Mouse (Mus musculus) ES-E14 (cell line): ENCODE results near the gene Atpif1. TPM values are rescaled to one million over a fixed set of nuclear protein-coding genes. Genes with fewer than 3 reads are reported as not detected.

Experiments
- DNase-seq: peaks from one replicate; pipeline ENCODE4 v3.0.0-alpha.2; 2013; ENCODE audit warnings: low read depth, low spot score
- H3K27ac ChIP-seq: 2 replicates; pipeline ENCODE4 v1.5.1; 2012; ENCODE audit warnings: low read depth, mild to moderate bottlenecking, low read length, moderate library complexity, mixed read lengths; ENCODE audit not compliant: poor library complexity, insufficient read depth, severe bottlenecking
- H3K36me3 ChIP-seq: 2 replicates; pipeline ENCODE4 v1.6.1; 2012; ENCODE audit warnings: mild to moderate bottlenecking, low read length, moderate library complexity, mixed read lengths; ENCODE audit not compliant: control insufficient read depth, poor library complexity, insufficient read depth, severe bottlenecking
- H3K4me1 ChIP-seq, 2 experiments: fragments of 150-350 bp in 1 of 2; sonication (generic) in 1 of 2; 2 replicates each; pipeline ENCODE4 v1.6.1; 2012; ENCODE audit warnings: low read length in 2 of 2, mild to moderate bottlenecking in 1 of 2, mixed read lengths in 1 of 2; ENCODE audit not compliant: control insufficient read depth in 2 of 2, insufficient read depth in 2 of 2, poor library complexity in 1 of 2
- H3K4me3 ChIP-seq, 2 experiments: fragments of 150-350 bp in 1 of 2; sonication (generic) in 1 of 2; 2 replicates each; pipeline ENCODE4 v1.5.1; 2012; ENCODE audit warnings: low read length in 2 of 2, low read depth in 1 of 2, mild to moderate bottlenecking in 1 of 2, mixed read lengths in 1 of 2; ENCODE audit not compliant: insufficient read depth in 1 of 2, poor library complexity in 1 of 2, severe bottlenecking in 1 of 2
- H3K9ac ChIP-seq: 2 replicates; pipeline ENCODE4 v1.6.1; 2012; ENCODE audit warnings: low read depth, mild to moderate bottlenecking, low read length, mixed read lengths; ENCODE audit not compliant: poor library complexity, insufficient read depth, severe bottlenecking
- H3K9me3 ChIP-seq: fragments of 150-350 bp; sonication (generic); 2 replicates; pipeline ENCODE4 v1.6.1; 2012; ENCODE audit warnings: low read depth, mild to moderate bottlenecking, low read length; ENCODE audit not compliant: control insufficient read depth, insufficient read depth
- CHD2 ChIP-seq: IDR thresholded peaks from 2 replicates; pipeline ENCODE4 v1.6.1; 2014; ENCODE audit warnings: mild to moderate bottlenecking, low read depth, low read length, inconsistent platforms
- HCFC1 ChIP-seq: IDR thresholded peaks from 2 replicates; pipeline ENCODE4 v1.6.1; 2012; ENCODE audit warnings: low read length, inconsistent platforms, borderline replicate concordance; ENCODE audit not compliant: insufficient read depth
- MAFK ChIP-seq: IDR thresholded peaks from 2 replicates; pipeline ENCODE4 v1.6.1; 2014; ENCODE audit warnings: mild to moderate bottlenecking, low read depth, low read length, inconsistent platforms; ENCODE audit not compliant: insufficient read depth
- ZC3H11A ChIP-seq: IDR thresholded peaks from 2 replicates; pipeline ENCODE4 v1.6.1; 2012; ENCODE audit warnings: low read depth, mild to moderate bottlenecking, inconsistent platforms, low read length, borderline replicate concordance
- ZNF384 ChIP-seq: IDR thresholded peaks from 2 replicates; pipeline ENCODE4 v1.6.1; 2012; ENCODE audit warnings: low read depth, low read length, inconsistent platforms
- in situ Hi-C, 2 experiments: fragments of 600-800 bp; cut with MboI; formaldehyde crosslinking; loops; one replicate each; pipeline ENCODE4 v1.15.1; 2025; ENCODE audit warnings: low sequenced_read_pairs in 2 of 2, inconsistent platforms in 1 of 2; ENCODE audit not compliant: unreplicated experiment in 2 of 2
- total RNA-seq: library from RNA; depleted of rRNA; stranded (reverse); fragments of 300-350 nt; gene quantifications from 2 replicates; pipeline ENCODE4 v1.2.3, GENCODE M21; 2012

Gene Atpif1
- total RNA-seq, 1 experiment, result 485 TPM

- in situ Hi-C loops, result no loop called here
- H3K9ac ChIP-seq, result peak overlapping the region; percentile 11; the same call in 1 of the 2 replicates
- no peaks in the 10 kb centered on the region for H3K9me3 ChIP-seq
- no peak overlapping the region for H3K27ac ChIP-seq
- H3K4me1 ChIP-seq, result peaks cover 5 to 12% of the 10 kb centered on the region in 2 experiments; a peak in 3 of 4 replicates
- H3K4me3 ChIP-seq, result peak overlapping the region; percentile 42 to 99
- H3K36me3 ChIP-seq, result peaks cover 11% of the 10 kb centered on the region; the same call in 1 of the 2 replicates
- TF ChIP-seq ZNF384 (no peak), CHD2 (no peak), MAFK (no peak), ZC3H11A (no peak), HCFC1 (no peak)
- no peak for DNase-seq
Measured at GRCm38 (mm10) chr4:132507210-132507609, 26.2 kb downstream of the Atpif1 start.

DNA sequence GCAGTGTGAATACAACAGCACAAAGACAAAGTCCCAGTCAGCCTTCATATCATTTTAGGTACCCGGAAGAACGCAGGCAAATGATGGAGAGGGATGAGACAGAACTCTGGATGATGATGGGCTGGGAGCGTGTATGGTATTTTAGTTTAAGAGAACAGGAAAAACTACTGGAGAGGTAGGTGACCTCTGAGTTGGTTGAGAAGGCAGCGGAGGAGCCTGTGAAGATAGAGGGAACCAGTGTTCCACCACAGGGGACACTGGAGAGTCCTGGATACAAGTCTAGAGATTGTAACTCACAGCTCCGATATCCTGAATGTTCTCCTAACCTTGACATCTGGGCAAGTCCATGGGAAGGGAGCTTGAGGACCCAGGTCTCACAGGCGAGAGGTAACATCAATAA is 27.2 kb downstream of the Atpif1 start:
- H3K9ac ChIP-seq, result no peak overlapping the region
- TF ChIP-seq ZC3H11A, result no peak
- TF ChIP-seq HCFC1, result no peak
- TF ChIP-seq ZNF384, result no peak
- in situ Hi-C loops, result no loop called here
- peaks cover 13% of the 10 kb centered on the region for H3K36me3 ChIP-seq
- no peak for DNase-seq
- peaks cover 5 to 12% of the 10 kb centered on the region in 2 experiments; a peak in 3 of 4 replicates for H3K4me1 ChIP-seq
- peak overlapping the region; percentile 24; the same call in 1 of the 2 replicates for H3K27ac ChIP-seq
- no peaks in the 10 kb centered on the region for H3K9me3 ChIP-seq
- H3K4me3 ChIP-seq, result peak overlapping the region; percentile 42 to 53

DNA sequence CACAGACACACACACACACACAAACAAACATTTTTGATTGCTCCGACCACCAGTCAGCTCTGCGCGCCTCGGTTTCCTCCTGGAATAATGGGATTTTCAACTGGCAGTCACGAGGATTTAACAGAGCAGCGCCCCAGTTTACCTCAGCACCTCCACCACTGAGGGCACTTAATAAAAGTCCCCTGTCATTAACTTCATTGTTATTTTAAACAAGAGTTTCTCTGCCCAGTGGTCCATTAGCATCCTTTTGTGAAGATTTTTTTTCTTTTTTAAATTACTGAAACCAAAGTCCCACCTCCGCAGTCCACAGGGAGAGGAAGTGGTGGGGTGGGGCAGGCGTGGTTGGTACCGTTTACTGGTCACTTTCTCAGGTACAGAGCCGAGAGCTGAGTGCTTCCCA is 27.7 kb downstream of the Atpif1 start:
- DNase-seq, result no peak
- Histone ChIP-seq H3K9me3 (no peaks in the 10 kb centered on the region), H3K4me3 (peak overlapping the region; percentile 42 to 53), H3K4me1 (peaks cover 5 to 12% of the 10 kb centered on the region in 2 experiments; a peak in 3 of 4 replicates), H3K9ac (peak overlapping the region; percentile 19), H3K27ac (peak overlapping the region; percentile 73), H3K36me3 (peaks cover 17% of the 10 kb centered on the region)
- TF ChIP-seq MAFK, result no peak
- TF ChIP-seq ZNF384, result peak; percentile 89
- in situ Hi-C loops, result no loop called here

- peak overlapping the region; percentile 42 to 53 for H3K4me3 ChIP-seq
- TF ChIP-seq MAFK (peak; percentile 65; the same call in 1 of the 2 replicates), ZNF384 (no peak)
- DNase-seq, result no peak
- in situ Hi-C loops, result no loop called here
- peak overlapping the region; percentile 19 for H3K9ac ChIP-seq
- H3K9me3 ChIP-seq, result no peaks in the 10 kb centered on the region
- peaks cover 5 to 10% of the 10 kb centered on the region in 2 experiments; a peak in 3 of 4 replicates for H3K4me1 ChIP-seq
- peaks cover 17% of the 10 kb centered on the region for H3K36me3 ChIP-seq
- H3K27ac ChIP-seq, result peak overlapping the region; percentile 73
Measured at GRCm38 (mm10) chr4:132505034-132505738, 28.3 kb downstream of the Atpif1 start.

DNA sequence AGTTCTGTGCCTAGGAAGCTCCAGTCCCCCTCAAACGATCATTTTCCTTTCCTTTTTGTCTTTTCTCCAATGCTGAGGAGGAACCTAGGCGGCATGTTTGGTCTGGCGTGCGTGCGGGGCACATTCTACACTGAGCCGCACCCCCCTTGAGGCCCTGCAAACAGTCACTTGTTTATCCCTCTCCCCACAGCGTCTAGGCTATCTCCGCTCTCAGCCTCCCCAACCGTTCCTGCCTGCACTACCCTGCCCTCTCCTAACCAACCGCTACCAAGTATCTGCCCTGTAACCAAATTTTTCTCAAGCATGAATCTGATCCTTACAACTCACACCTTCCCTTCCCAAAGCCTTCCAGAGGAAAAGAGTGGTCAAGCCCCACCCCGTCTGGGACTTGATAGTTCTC is 30.1 kb downstream of the Atpif1 start:
- no peak overlapping the region for H3K27ac ChIP-seq
- in situ Hi-C loops, result no loop called here

More for the DNA sequence above, 30.1 kb downstream of the Atpif1 start:
- peak overlapping the region in 1 of 2 experiments; percentile 29; a peak in 2 of 4 replicates for H3K4me3 ChIP-seq
- DNase-seq, result no peak
- H3K36me3 ChIP-seq, result peaks cover 31% of the 10 kb centered on the region
- TF ChIP-seq ZC3H11A (no peak), ZNF384 (no peak), MAFK (no peak), HCFC1 (no peak), CHD2 (no peak)
- H3K9ac ChIP-seq, result 0 out of 2 replicates have a peak overlapping the region, but pooled peaks have one; percentile 15
- peaks cover 7 to 12% of the 10 kb centered on the region in 2 experiments; a peak in 3 of 4 replicates for H3K4me1 ChIP-seq
- no peaks in the 10 kb centered on the region for H3K9me3 ChIP-seq
